Mouse (Mus musculus): ENCODE data around the gene Ppwd1. TPM values are rescaled to one million over a fixed set of nuclear protein-coding genes. Genes with fewer than 3 reads are reported as not detected.
A peak's percentile ranks its signal among the peaks of the same experiment; 100 is the strongest.
"Not testable (repeated sequence)": the region's sequence is repeated elsewhere in the genome, so short reads cannot be mapped to it uniquely, and the experiment has no call there.

Ppwd1 gene
- 13.2 and 15.2 TPM in 2 replicates for polyA plus RNA-seq (2015; fragmentation: Nextera tagmentation; extraction: Ambion mirVana)

- peaks cover 8% of the 10 kb centered on the region for H3K4me1 ChIP-seq
- H3K36me3 ChIP-seq = peaks cover 6% of the 10 kb centered on the region
- peak within 1 kb of the TSS; percentile 79 for H3K4me3 ChIP-seq
- peak within 1 kb of the TSS; percentile 97 for H3K27ac ChIP-seq
- peak within 1 kb of the TSS; percentile 70 for H3K4me2 ChIP-seq
- no peaks in the 10 kb centered on the region for H3K9me3 ChIP-seq
- peak; percentile 97 for ATAC-seq (ENCODE audit: insufficient number of reproducible peaks, low FRiP score, low TSS enrichment, low read depth)
- H3K27me3 ChIP-seq = no peaks in the 10 kb centered on the region
- WGBS = under 1% methylated on average over 55 of the region's 55 CpGs
- H3K9ac ChIP-seq = peak within 1 kb of the TSS; percentile 85
Observed at GRCm38 (mm10) chr13:104228384-104229066, at the start of gene Ppwd1, which contains the start of gene Cenpk. Ppwd1 (minus strand) TSS chr13:104228843. Cenpk (plus strand) TSS chr13:104228611.

- H3K4me3 ChIP-seq = no peak overlapping the region
- no peaks in the 10 kb centered on the region for H3K9me3 ChIP-seq
- H3K4me2 ChIP-seq = no peak overlapping the region
- H3K4me1 ChIP-seq = no peaks in the 10 kb centered on the region
- H3K27ac ChIP-seq = no peak overlapping the region
- no peaks in the 10 kb centered on the region for H3K27me3 ChIP-seq
- H3K36me3 ChIP-seq = no peaks in the 10 kb centered on the region
- 91% methylated on average over 3 of the region's 3 CpGs for WGBS
- no peak for ATAC-seq (ENCODE audit: insufficient number of reproducible peaks, low FRiP score, low TSS enrichment, low read depth)
- H3K9ac ChIP-seq = no peak overlapping the region
Observed at GRCm38 (mm10) chr13:104258997-104259396, 30.4 kb upstream of the Ppwd1 start.

GRCm38 (mm10) chr13:104229181-104229580 is 538 bp upstream of the Ppwd1 start:
- no peak for ATAC-seq (ENCODE audit: insufficient number of reproducible peaks, low FRiP score, low TSS enrichment, low read depth)
- WGBS = 7% methylated on average over 15 of the region's 15 CpGs

GRCm38 (mm10) chr13:104227478-104227877 is 1.2 kb downstream of the Ppwd1 start:
- no peak overlapping the region for H3K27ac ChIP-seq
- H3K36me3 ChIP-seq = peaks cover 4% of the 10 kb centered on the region
- no peaks in the 10 kb centered on the region for H3K27me3 ChIP-seq
- peaks cover 8% of the 10 kb centered on the region for H3K4me1 ChIP-seq
- no peak for ATAC-seq (ENCODE audit: insufficient number of reproducible peaks, low FRiP score, low TSS enrichment, low read depth)
- 56% methylated on average over 3 of the region's 3 CpGs for WGBS
- no peak overlapping the region for H3K9ac ChIP-seq
- peak overlapping the region; percentile 79 for H3K4me3 ChIP-seq
- H3K9me3 ChIP-seq = no peaks in the 10 kb centered on the region
- peak overlapping the region; percentile 70 for H3K4me2 ChIP-seq

More at GRCm38 (mm10) chr13:104229181-104229580, 538 bp upstream of the Ppwd1 start:
- Histone ChIP-seq H3K4me1 (peaks cover 8% of the 10 kb centered on the region), H3K27ac (peak overlapping the region; percentile 65; the same call in 1 of the 2 replicates), H3K27me3 (no peaks in the 10 kb centered on the region), H3K4me2 (peak overlapping the region; percentile 70), H3K9me3 (no peaks in the 10 kb centered on the region), H3K4me3 (peak overlapping the region; percentile 79), H3K9ac (peak overlapping the region; percentile 72), H3K36me3 (peaks cover 6% of the 10 kb centered on the region)

GRCm38 (mm10) chr13:104204313-104204712 is 24.3 kb downstream of the Ppwd1 start:
- Histone ChIP-seq H3K27ac (no peak overlapping the region), H3K9ac (no peak overlapping the region), H3K9me3 (no peaks in the 10 kb centered on the region), H3K4me3 (no peak overlapping the region), H3K4me2 (no peak overlapping the region), H3K36me3 (peaks cover 24% of the 10 kb centered on the region), H3K27me3 (no peaks in the 10 kb centered on the region), H3K4me1 (no peaks in the 10 kb centered on the region)
- 65% methylated on average over 1 of the region's 1 CpGs for WGBS
- ATAC-seq (ENCODE audit: insufficient number of reproducible peaks, low FRiP score, low TSS enrichment, low read depth) = no peak

- H3K4me3 ChIP-seq; H3K9ac ChIP-seq; H3K4me2 ChIP-seq; H3K27ac ChIP-seq; ATAC-seq (ENCODE audit: insufficient number of reproducible peaks, low FRiP score, low TSS enrichment, low read depth); H3K27me3 ChIP-seq; H3K4me1 ChIP-seq; H3K9me3 ChIP-seq: not testable (repeated sequence)
- H3K36me3 ChIP-seq = peaks cover 36% of the 10 kb centered on the region
Observed at GRCm38 (mm10) chr13:104195891-104196290, 32.8 kb downstream of the Ppwd1 start.

GRCm38 (mm10) chr13:104187357-104187756 is 41.3 kb downstream of the Ppwd1 start:
- Histone ChIP-seq H3K4me3 (no peak overlapping the region), H3K9ac (no peak overlapping the region), H3K27ac (no peak overlapping the region), H3K36me3 (peaks cover 31% of the 10 kb centered on the region), H3K4me2 (no peak overlapping the region), H3K9me3 (no peaks in the 10 kb centered on the region), H3K27me3 (no peaks in the 10 kb centered on the region), H3K4me1 (no peaks in the 10 kb centered on the region)
- WGBS = 84% methylated on average over 4 of the region's 4 CpGs
- no peak for ATAC-seq (ENCODE audit: insufficient number of reproducible peaks, low FRiP score, low TSS enrichment, low read depth)

GRCm38 (mm10) chr13:104179176-104179888 is 49.3 kb downstream of the Ppwd1 start:
- peak overlapping the region; percentile 95 for H3K4me3 ChIP-seq
- H3K9me3 ChIP-seq = no peaks in the 10 kb centered on the region
- WGBS = 18% methylated on average over 13 of the region's 13 CpGs
- peaks cover 11% of the 10 kb centered on the region; the same call in 1 of the 2 replicates for H3K4me1 ChIP-seq
- peak overlapping the region; percentile 88 for H3K27ac ChIP-seq
- H3K27me3 ChIP-seq = no peaks in the 10 kb centered on the region
- peak overlapping the region; percentile 49 for H3K4me2 ChIP-seq
- no peak for ATAC-seq (ENCODE audit: insufficient number of reproducible peaks, low FRiP score, low TSS enrichment, low read depth)
- peaks cover 12% of the 10 kb centered on the region for H3K36me3 ChIP-seq
- H3K9ac ChIP-seq = peak overlapping the region; percentile 87

- H3K4me2 ChIP-seq = peak within 1 kb of the TSS; percentile 57
- H3K9me3 ChIP-seq = no peaks in the 10 kb centered on the region
- H3K4me1 ChIP-seq = peaks cover 11% of the 10 kb centered on the region; the same call in 1 of the 2 replicates
- peaks cover 10% of the 10 kb centered on the region for H3K36me3 ChIP-seq
- H3K27ac ChIP-seq = peak within 1 kb of the TSS; percentile 88
- H3K4me3 ChIP-seq = peak within 1 kb of the TSS; percentile 95
- WGBS = under 1% methylated on average over 38 of the region's 38 CpGs
- no peaks in the 10 kb centered on the region for H3K27me3 ChIP-seq
- ATAC-seq (ENCODE audit: insufficient number of reproducible peaks, low FRiP score, low TSS enrichment, low read depth) = peak; percentile 99
- peak within 1 kb of the TSS; percentile 87 for H3K9ac ChIP-seq
Observed at GRCm38 (mm10) chr13:104178650-104179121, 50.0 kb downstream of the Ppwd1 start, which contains the start of gene Trim23. Trim23 (plus strand) TSS chr13:104178797.

- Histone ChIP-seq H3K9me3 (no peaks in the 10 kb centered on the region), H3K4me3 (peak within 1 kb of the TSS; percentile 95), H3K9ac (peak within 1 kb of the TSS; percentile 87), H3K36me3 (peaks cover 9% of the 10 kb centered on the region), H3K4me1 (peaks cover 11% of the 10 kb centered on the region; the same call in 1 of the 2 replicates), H3K27ac (peak within 1 kb of the TSS; percentile 88), H3K27me3 (no peaks in the 10 kb centered on the region), H3K4me2 (peak within 1 kb of the TSS; percentile 57)
- WGBS = under 1% methylated on average over 32 of the region's 32 CpGs
- peak; percentile 89 for ATAC-seq (ENCODE audit: insufficient number of reproducible peaks, low FRiP score, low TSS enrichment, low read depth)
Observed at GRCm38 (mm10) chr13:104177796-104178649, 50.6 kb downstream of the Ppwd1 start, which contains the start of gene Trappc13. Trappc13 (minus strand) TSS chr13:104178469.

GRCm38 (mm10) chr13:104176874-104177273 is 51.8 kb downstream of the Ppwd1 start:
- Histone ChIP-seq H3K36me3 (peaks cover 8% of the 10 kb centered on the region), H3K9me3 (no peaks in the 10 kb centered on the region), H3K9ac (no peak overlapping the region), H3K4me2 (peak overlapping the region; percentile 39), H3K27ac (no peak overlapping the region), H3K4me3 (peak overlapping the region; percentile 24; the same call in 1 of the 2 replicates), H3K4me1 (peaks cover 11% of the 10 kb centered on the region; the same call in 1 of the 2 replicates), H3K27me3 (no peaks in the 10 kb centered on the region)
- WGBS = 76% methylated on average over 3 of the region's 3 CpGs
- no peak for ATAC-seq (ENCODE audit: insufficient number of reproducible peaks, low FRiP score, low TSS enrichment, low read depth)

Data from limb, embryonic 15.5 days (tissue).